Mouse (Mus musculus): Measurements from ENCODE around the gene Tlr12.

Gene Tlr12

GRCm38 (mm10) chr4:128618963-128619362 is 544 bp upstream of the Tlr12 start:
- 57% methylated on average over 2 of the region's 2 CpGs for WGBS

DNA sequence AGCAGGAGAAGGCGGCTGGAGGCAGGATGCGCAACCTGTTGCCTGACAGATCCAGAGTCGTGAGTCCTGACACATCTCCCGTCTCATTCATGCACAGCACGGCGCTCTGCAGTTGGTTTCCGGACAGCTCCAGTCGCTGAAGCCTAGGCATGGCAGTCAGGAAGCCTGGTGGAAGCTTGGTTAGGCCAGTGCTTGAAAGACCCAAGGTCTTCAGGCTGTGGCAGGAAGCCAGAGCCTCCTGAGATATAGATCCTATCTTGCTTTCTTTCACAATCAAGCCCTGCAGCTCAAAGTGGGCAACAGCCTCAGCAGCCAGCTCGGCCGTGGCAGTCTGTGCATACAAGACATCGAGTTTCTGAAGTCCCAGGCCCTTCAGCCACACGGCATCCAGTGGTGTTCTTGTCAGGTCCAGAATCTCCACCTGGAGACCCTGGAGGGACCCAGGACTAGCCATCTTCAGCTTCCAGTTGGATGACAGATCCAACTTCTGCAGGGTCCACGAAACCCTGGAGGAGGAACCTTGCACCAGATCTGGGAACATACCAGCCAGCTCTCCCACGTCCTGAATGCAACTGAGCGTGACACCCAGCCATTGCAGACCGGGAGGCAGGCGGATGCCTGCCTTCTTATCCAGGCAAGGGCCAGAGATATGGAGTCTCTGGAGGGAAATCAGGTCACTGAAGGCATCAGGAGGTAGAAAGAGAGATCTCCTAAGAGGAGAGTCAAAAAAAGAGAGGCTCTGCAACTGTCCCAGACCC is 877 bp downstream of the Tlr12 start:
- WGBS, result 67% methylated on average over 17 of the region's 17 CpGs

DNA sequence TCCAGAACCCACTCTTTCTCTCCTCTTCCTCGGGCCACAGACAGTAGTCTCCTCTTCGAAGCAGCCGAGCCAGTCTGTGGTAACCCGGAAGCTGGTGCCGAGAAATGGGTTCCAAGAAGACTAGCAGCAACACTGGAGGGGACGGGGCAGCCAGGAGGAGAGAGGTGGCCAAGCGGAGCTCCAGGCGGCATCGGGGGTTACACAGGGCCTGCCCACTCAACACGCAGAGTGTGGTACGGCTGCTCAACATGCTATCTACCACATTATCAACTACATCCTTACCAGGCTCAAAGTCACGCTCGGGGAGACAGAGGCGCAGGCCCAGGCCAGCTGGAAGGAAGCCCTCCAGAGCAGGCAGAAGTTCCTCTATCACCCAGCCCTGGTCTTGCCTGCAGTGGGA is 2.7 kb downstream of the Tlr12 start:
- WGBS, result 77% methylated on average over 14 of the region's 14 CpGs

GRCm38 (mm10) chr4:128613326-128613725 is 5.1 kb downstream of the Tlr12 start:
- WGBS, result 16% methylated on average over 8 of the region's 8 CpGs

DNA sequence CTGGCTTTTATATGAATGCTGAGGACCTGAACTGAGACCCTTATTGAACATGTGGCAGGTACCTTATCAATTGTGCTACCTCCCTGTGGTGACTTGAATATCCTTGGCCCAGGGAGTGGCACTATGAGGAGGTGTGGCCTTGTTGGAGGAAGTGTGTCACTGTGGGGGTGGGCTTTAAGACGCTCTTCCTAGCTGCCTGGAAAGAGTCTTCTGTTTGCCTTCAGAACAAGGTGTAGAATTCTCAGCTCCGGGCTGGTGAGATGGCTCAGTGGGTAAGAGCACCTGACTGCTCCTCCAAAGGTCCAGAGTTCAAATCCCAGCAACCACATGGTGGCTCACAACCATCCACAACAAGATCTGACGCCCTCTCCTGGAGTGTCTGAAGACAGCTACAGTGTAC is 6.7 kb downstream of the Tlr12 start:
- 76% methylated on average over 3 of the region's 3 CpGs for WGBS

DNA sequence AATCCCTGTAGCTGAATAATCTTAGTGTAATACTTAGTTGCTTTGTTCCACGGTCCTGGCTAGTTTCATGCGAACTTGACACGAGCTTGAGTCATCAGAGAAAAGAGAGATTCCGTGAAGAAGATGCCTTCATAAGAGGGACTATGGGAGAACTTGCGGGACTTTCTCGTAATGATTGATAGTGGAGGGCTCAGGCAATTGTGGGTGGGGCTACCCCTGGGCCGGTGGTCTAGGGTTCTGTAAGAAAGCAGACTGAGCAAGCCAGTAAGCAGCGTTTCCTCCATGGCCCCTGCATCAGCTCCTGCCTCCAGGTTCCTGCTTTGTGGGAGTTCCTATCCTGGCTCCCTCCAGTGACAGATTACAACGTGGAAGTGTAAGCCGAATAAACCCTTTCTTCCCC is 7.7 kb downstream of the Tlr12 start:
- 23% methylated on average over 10 of the region's 10 CpGs for WGBS

GRCm38 (mm10) chr4:128609925-128610402 is 8.5 kb downstream of the Tlr12 start, which contains the start of gene Zscan20:
Zscan20 (minus strand) TSS chr4:128610098.
- under 1% methylated on average over 24 of the region's 24 CpGs for WGBS

DNA sequence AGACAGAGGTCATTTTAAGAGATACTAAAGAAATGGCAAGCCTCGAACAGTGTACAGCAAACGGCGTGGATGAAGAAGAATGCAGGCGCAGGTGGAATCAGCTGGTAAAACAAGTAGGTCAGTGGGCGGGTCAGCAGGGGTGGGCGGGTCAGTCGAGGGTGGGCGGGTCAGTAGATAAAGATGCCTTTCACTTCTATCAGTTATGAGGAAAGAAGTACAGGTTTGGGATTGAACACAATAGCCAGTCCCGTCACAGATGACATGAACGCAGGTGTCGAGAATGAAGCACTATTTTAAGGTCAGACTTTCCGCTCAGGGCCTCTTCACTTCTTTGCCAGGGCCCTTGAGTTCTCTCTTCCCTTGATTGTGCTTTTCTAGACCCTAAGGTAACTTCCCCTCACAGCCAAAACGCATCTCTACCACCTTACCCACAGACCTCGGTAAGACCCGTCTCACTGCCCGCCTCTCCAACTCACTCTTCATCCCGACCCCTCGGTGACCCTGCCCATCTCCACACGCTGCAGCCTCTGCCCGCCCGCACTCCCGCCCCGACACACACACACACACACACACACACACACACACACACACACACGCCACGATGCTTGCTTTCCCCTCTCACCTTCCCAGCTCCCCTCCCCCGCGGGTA is 9.0 kb downstream of the Tlr12 start:
- WGBS, result 6% methylated on average over 24 of the region's 27 CpGs

DNA sequence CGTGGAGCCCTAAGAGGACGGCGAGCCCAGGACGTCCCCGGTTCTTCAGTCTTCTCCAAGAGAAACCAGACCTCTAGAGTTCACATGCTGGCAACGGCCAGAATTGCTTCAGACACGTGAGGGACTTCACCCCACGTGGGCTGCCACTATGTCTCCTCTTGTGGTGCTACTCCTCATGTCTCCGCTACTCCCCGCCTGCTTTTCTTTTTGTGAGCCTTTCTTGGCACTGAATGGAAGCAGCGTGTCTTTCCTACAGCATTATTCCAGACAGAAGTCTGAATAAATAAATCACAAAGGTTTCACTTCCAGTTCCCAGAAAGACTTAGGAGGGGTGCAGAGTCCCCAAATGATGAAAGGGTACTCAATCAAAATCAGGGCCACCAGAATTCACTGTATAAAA is 10.8 kb downstream of the Tlr12 start:
- 44% methylated on average over 11 of the region's 11 CpGs for WGBS

- 59% methylated on average over 7 of the region's 7 CpGs for WGBS
Measured at GRCm38 (mm10) chr4:128606586-128606985, 11.8 kb downstream of the Tlr12 start.

GRCm38 (mm10) chr4:128597801-128598560 is 20.4 kb downstream of the Tlr12 start:
- WGBS, result 93% methylated on average over 12 of the region's 12 CpGs

DNA sequence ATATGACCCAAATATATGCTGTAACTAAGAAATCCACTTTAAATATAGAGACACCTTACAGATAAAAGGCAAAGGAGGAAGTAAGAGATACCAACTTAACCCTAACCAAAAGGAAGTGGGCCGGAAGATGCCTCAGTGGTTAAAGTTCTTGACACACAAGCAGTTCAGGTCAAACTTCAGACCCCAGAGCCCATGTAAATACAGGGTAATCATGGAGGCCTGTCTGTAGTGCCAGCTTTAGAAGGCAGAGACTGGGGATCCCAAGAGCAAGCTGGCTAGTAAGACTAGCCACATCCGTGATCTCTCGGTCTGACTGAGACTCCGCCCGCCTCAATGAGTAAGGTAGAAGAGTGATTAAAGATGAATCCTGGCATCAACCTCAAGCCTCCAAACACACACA is 24.4 kb downstream of the Tlr12 start:
- WGBS, result 97% methylated on average over 5 of the region's 5 CpGs

- WGBS, result 97% methylated on average over 4 of the region's 4 CpGs
Measured at GRCm38 (mm10) chr4:128593286-128593685, 25.1 kb downstream of the Tlr12 start.

GRCm38 (mm10) chr4:128579182-128579581 is 39.2 kb downstream of the Tlr12 start:
- 61% methylated on average over 4 of the region's 4 CpGs for WGBS

GRCm38 (mm10) chr4:128575811-128576210 is 42.6 kb downstream of the Tlr12 start:
- 43% methylated on average over 4 of the region's 4 CpGs for WGBS

All from cerebral cortex, adult 2 months (tissue).